Mouse (Mus musculus) heart, embryonic 13.5 days (tissue): ENCODE results near the gene Cd28. TPM values are rescaled to one million over a fixed set of nuclear protein-coding genes. Genes with fewer than 3 reads are reported as not detected.

Experiments
- ATAC-seq: fragments of 200-750 bp; cut with Nextera tagmentation; 2 replicates; pipeline ENCODE4 v1.8.0; 2017; ENCODE audit warnings: moderate TSS enrichment; ENCODE audit not compliant: insufficient number of reproducible peaks, low FRiP score, low TSS enrichment; ENCODE audit errors: extremely low read depth
- H3K27ac ChIP-seq: fragments of 300-500 bp; sonication (generic); replicated peaks from 2 replicates; pipeline ENCODE4 v1.5.1; 2015; ENCODE audit warnings: moderate library complexity, mild to moderate bottlenecking, inconsistent platforms
- H3K27me3 ChIP-seq: fragments of 300-500 bp; sonication (generic); replicated peaks from 2 replicates; pipeline ENCODE4 v1.6.1; 2015; ENCODE audit warnings: mild to moderate bottlenecking, inconsistent platforms
- H3K36me3 ChIP-seq: fragments of 300-500 bp; sonication (generic); 2 replicates; pipeline ENCODE4 v1.6.1; 2015; ENCODE audit warnings: mild to moderate bottlenecking, inconsistent platforms
- H3K4me1 ChIP-seq: fragments of 300-500 bp; sonication (generic); 2 replicates; pipeline ENCODE4 v1.6.1; 2015; ENCODE audit warnings: inconsistent platforms
- H3K4me2 ChIP-seq: fragments of 300-500 bp; sonication (generic); 2 replicates; pipeline ENCODE4 v1.6.1; 2015; ENCODE audit warnings: inconsistent platforms, mild to moderate bottlenecking, moderate library complexity
- H3K4me3 ChIP-seq: fragments of 300-500 bp; sonication (generic); 2 replicates; pipeline ENCODE4 v1.5.1; 2015; ENCODE audit warnings: moderate library complexity, mild to moderate bottlenecking, inconsistent platforms
- H3K9ac ChIP-seq: fragments of 300-500 bp; sonication (generic); 2 replicates; pipeline ENCODE4 v1.6.1; 2015; ENCODE audit warnings: inconsistent platforms, mild to moderate bottlenecking, moderate library complexity
- H3K9me3 ChIP-seq: fragments of 300-500 bp; sonication (generic); 2 replicates; pipeline ENCODE4 v1.6.1; 2016; ENCODE audit warnings: inconsistent platforms
- WGBS: fragments of 180-500 bp; shearing (Covaris S2); methylation state at CpG from one replicate; pipeline ENCODE4 v1.1.7; 2015; ENCODE audit warnings: mixed read lengths; 5-methylcytosine and 5-hydroxymethylcytosine counted together
- polyA plus RNA-seq: library from polyadenylated mRNA; unstranded; fragments of >200 nt; fragmentation: Nextera tagmentation; extraction: Ambion mirVana; gene quantifications from 2 replicates; pipeline ENCODE4 v1.2.1, GENCODE M21; 2015

The Cd28 gene
- polyA plus RNA-seq, 1 experiment from 2014 or later = 0.31 TPM

DNA sequence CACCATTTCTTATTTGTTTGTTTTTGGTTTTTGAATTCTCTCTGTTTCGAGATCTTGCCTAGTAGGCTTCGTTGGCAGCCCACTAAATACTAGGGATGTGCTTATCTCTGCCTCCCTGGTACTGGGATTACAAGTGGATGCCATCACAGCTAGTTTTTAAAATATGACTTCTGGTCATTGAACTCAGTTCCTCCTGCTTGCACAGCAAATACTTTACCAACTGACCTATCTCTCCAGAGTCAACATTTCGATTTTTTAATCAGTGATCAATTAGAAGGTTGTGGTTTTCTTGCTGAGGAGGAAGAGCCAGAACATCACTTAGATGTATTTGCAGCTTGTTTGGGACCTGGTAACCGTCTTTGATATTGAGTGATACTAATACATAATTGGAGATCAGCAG lies 34.4 kb downstream of the Cd28 start:
- Histone ChIP-seq H3K36me3 (no peaks in the 10 kb centered on the region), H3K9ac (no peak overlapping the region), H3K27ac (no peak overlapping the region), H3K4me3 (no peak overlapping the region), H3K9me3 (no peaks in the 10 kb centered on the region), H3K4me2 (no peak overlapping the region), H3K4me1 (peaks cover 18% of the 10 kb centered on the region), H3K27me3 (no peaks in the 10 kb centered on the region)
- ATAC-seq = no peak
- 87% methylated on average over 4 of the region's 4 CpGs for WGBS

DNA sequence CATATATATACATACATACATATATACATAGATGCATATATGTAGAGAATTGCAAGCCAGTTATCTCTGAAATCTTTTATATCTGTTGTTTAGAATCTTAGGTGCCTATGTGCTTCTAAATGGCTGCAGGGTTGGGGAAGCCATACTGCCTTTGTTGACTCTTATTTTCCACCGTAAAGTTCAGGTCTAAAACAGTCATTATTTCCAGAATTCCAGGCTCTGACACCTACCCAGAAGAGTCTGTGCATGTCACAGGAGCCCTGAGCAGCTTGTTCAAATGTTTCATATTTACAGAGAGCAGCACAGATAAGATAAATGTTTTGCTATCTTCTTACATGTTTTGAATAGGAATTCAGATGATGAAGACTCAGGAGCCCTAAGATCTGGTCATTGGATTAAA lies 36.4 kb downstream of the Cd28 start:
- H3K9me3 ChIP-seq = no peaks in the 10 kb centered on the region
- H3K4me3 ChIP-seq = no peak overlapping the region
- peaks cover 14% of the 10 kb centered on the region for H3K4me1 ChIP-seq
- H3K27me3 ChIP-seq = no peaks in the 10 kb centered on the region
- no peak overlapping the region for H3K9ac ChIP-seq
- H3K4me2 ChIP-seq = no peak overlapping the region
- ATAC-seq = no peak
- 78% methylated on average over 1 of the region's 1 CpGs for WGBS
- H3K36me3 ChIP-seq = no peaks in the 10 kb centered on the region
- H3K27ac ChIP-seq = no peak overlapping the region

DNA sequence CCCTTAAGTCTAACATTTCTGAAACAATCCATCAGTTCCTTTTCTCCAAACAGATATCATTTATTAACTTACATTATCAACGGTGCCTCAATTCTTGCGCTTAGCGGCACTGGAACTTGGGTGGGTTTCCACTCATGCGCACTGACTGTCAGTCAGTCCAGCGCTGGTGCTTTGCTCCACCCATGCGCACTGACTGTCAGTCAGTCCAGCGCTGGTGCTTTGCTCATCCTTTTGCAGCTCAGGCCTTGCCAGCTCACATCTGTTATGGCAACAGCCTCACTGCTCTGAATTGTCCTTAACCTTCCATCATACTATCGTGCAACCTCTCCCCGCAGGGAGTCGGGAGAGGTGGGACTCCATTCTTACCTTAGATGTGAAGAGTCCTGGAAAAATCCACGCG lies 37.4 kb downstream of the Cd28 start:
- Histone ChIP-seq H3K27ac (no peak overlapping the region), H3K4me2 (no peak overlapping the region), H3K9ac (no peak overlapping the region), H3K4me1 (peaks cover 11% of the 10 kb centered on the region), H3K27me3 (no peaks in the 10 kb centered on the region), H3K4me3 (no peak overlapping the region), H3K9me3 (no peaks in the 10 kb centered on the region), H3K36me3 (no peaks in the 10 kb centered on the region)
- ATAC-seq = no peak
- WGBS = 87% methylated on average over 12 of the region's 12 CpGs

DNA sequence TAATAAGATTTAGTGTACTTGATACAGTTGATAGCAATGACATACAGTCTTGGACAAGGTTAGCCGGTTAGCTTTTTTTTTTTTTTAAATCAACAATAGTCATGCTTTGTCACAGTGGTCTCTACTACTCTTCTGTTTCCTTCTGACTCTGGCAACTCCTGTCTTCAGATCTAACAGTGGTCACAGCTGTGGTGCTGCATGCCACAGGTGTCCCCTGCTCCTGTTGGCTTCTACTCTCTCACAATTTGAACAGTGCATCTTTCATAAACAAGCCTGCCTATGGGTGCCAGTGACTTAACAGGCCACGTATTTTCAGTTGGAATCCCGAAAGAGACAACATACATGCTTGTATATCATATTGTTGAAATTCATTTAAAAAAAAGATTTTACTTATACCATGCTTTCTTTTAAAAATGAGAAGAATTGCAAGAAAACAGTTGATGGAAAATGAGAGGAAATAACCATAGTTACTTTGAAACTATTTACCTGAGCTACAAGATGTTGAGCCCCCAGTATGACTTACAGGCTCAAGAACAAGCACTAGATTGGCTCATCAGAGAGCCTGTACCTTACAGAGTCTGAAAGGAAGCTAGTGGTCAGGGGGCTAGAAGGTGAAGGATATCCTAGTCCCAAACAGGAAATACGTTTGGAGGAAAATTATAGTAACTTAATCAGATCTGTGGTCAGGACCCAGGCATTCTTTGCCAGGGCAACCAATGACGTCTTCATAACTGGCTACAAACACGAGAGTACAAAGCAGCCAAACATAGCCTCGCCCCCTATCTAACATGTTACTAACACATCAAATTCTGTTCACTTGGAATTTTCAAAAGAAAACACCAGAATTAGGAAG lies 39.0 kb downstream of the Cd28 start:
- Histone ChIP-seq H3K4me2 (no peak overlapping the region), H3K27ac (no peak overlapping the region), H3K4me3 (no peak overlapping the region), H3K27me3 (no peaks in the 10 kb centered on the region), H3K4me1 (no peaks in the 10 kb centered on the region), H3K36me3 (no peaks in the 10 kb centered on the region), H3K9me3 (no peaks in the 10 kb centered on the region), H3K9ac (no peak overlapping the region)
- WGBS = 77% methylated on average over 7 of the region's 7 CpGs
- no peak for ATAC-seq

GRCm38 (mm10) chr1:60757631-60758030 lies 41.0 kb downstream of the Cd28 start:
- ATAC-seq = no peak
- H3K36me3 ChIP-seq = no peaks in the 10 kb centered on the region
- WGBS = 83% methylated on average over 2 of the region's 2 CpGs
- no peaks in the 10 kb centered on the region for H3K4me1 ChIP-seq
- H3K27me3 ChIP-seq = no peaks in the 10 kb centered on the region
- H3K27ac ChIP-seq = no peak overlapping the region
- H3K4me3 ChIP-seq = no peak overlapping the region
- no peaks in the 10 kb centered on the region for H3K9me3 ChIP-seq
- H3K9ac ChIP-seq = no peak overlapping the region
- H3K4me2 ChIP-seq = no peak overlapping the region

- Histone ChIP-seq H3K4me3 (no peak overlapping the region), H3K9me3 (no peaks in the 10 kb centered on the region), H3K9ac (no peak overlapping the region), H3K27ac (no peak overlapping the region), H3K27me3 (no peaks in the 10 kb centered on the region), H3K36me3 (no peaks in the 10 kb centered on the region), H3K4me2 (no peak overlapping the region), H3K4me1 (no peaks in the 10 kb centered on the region)
- no peak for ATAC-seq
- 70% methylated on average over 1 of the region's 1 CpGs for WGBS
Observed at GRCm38 (mm10) chr1:60758226-60758625, 41.6 kb downstream of the Cd28 start.

GRCm38 (mm10) chr1:60759563-60760335 lies 43.1 kb downstream of the Cd28 start:
- no peak overlapping the region for H3K27ac ChIP-seq

GRCm38 (mm10) chr1:60760475-60760874 lies 43.9 kb downstream of the Cd28 start:
- H3K4me3 ChIP-seq = no peak overlapping the region
- no peaks in the 10 kb centered on the region for H3K27me3 ChIP-seq
- H3K9me3 ChIP-seq = no peaks in the 10 kb centered on the region
- H3K9ac ChIP-seq = no peak overlapping the region
- ATAC-seq = no peak
- no peaks in the 10 kb centered on the region for H3K36me3 ChIP-seq
- WGBS = 80% methylated on average over 3 of the region's 3 CpGs
- H3K4me1 ChIP-seq = no peaks in the 10 kb centered on the region
- H3K27ac ChIP-seq = no peak overlapping the region
- no peak overlapping the region for H3K4me2 ChIP-seq

More at GRCm38 (mm10) chr1:60759563-60760335, 43.1 kb downstream of the Cd28 start:
- no peaks in the 10 kb centered on the region for H3K4me1 ChIP-seq
- ATAC-seq = no peak
- H3K36me3 ChIP-seq = no peaks in the 10 kb centered on the region
- no peak overlapping the region for H3K4me3 ChIP-seq
- 66% methylated on average over 7 of the region's 7 CpGs for WGBS
- H3K9me3 ChIP-seq = no peaks in the 10 kb centered on the region
- no peaks in the 10 kb centered on the region for H3K27me3 ChIP-seq
- H3K9ac ChIP-seq = no peak overlapping the region
- no peak overlapping the region for H3K4me2 ChIP-seq

- H3K27me3 ChIP-seq = no peaks in the 10 kb centered on the region
- H3K4me3 ChIP-seq = no peak overlapping the region
- H3K9ac ChIP-seq = no peak overlapping the region
- H3K4me1 ChIP-seq = no peaks in the 10 kb centered on the region
- H3K27ac ChIP-seq = no peak overlapping the region
- no peaks in the 10 kb centered on the region for H3K36me3 ChIP-seq
- 94% methylated on average over 3 of the region's 3 CpGs for WGBS
- H3K9me3 ChIP-seq = no peaks in the 10 kb centered on the region
- no peak overlapping the region for H3K4me2 ChIP-seq
- no peak for ATAC-seq
Observed at GRCm38 (mm10) chr1:60761528-60762171, 45.0 kb downstream of the Cd28 start.

DNA sequence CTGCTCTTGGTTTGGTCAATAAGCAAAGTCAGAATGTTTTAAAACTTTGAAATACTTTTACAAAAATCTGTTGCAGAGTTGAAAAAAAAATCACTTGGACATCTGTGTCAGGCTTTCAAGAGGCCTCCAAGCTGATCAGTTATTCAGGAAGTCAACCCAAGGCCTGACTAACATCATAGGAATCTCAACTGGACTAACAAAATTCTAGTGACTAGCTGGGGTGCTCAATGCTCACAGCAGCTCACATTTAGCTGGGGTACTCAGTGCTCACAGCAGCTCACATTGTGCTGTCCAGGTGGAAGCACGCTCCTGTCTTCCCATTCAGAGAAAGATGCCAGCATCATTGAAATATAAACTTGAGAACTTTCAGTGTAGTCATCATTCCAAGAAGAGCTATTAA lies 45.9 kb downstream of the Cd28 start:
- H3K27me3 ChIP-seq = no peaks in the 10 kb centered on the region
- WGBS = 86% methylated on average over 1 of the region's 1 CpGs
- no peak overlapping the region for H3K9ac ChIP-seq
- no peak overlapping the region for H3K4me2 ChIP-seq
- H3K9me3 ChIP-seq = no peaks in the 10 kb centered on the region
- no peak overlapping the region for H3K27ac ChIP-seq
- H3K4me3 ChIP-seq = no peak overlapping the region
- H3K4me1 ChIP-seq = no peaks in the 10 kb centered on the region
- no peaks in the 10 kb centered on the region for H3K36me3 ChIP-seq
- no peak for ATAC-seq

- WGBS = 75% methylated on average over 20 of the region's 20 CpGs
- H3K9me3 ChIP-seq = no peaks in the 10 kb centered on the region
- ATAC-seq = no peak
Observed at GRCm38 (mm10) chr1:60762916-60763315, 46.3 kb downstream of the Cd28 start.

More at GRCm38 (mm10) chr1:60762916-60763315, 46.3 kb downstream of the Cd28 start:
- 0 out of 2 replicates have a peak overlapping the region, but pooled peaks have one; percentile 6 for H3K4me3 ChIP-seq
- peak overlapping the region; percentile 11; the same call in 1 of the 2 replicates for H3K4me2 ChIP-seq
- no peaks in the 10 kb centered on the region for H3K36me3 ChIP-seq
- no peaks in the 10 kb centered on the region for H3K4me1 ChIP-seq
- H3K9ac ChIP-seq = no peak overlapping the region
- no peak overlapping the region for H3K27ac ChIP-seq
- no peaks in the 10 kb centered on the region for H3K27me3 ChIP-seq
